Mouse (Mus musculus): ENCODE data around the gene Mark2. TPM values are rescaled to one million over a fixed set of nuclear protein-coding genes. Genes with fewer than 3 reads are reported as not detected.
A peak's percentile ranks its signal among the peaks of the same experiment; 100 is the strongest.
"Not testable (repeated sequence)": the region's sequence is repeated elsewhere in the genome, so short reads cannot be mapped to it uniquely, and the experiment has no call there.

Gene Mark2
- total RNA-seq (2021): 100 to 1,000 TPM in 1 of 2 experiments, 10 to 100 TPM in 1; 95.9 to 110 TPM
- long read RNA-seq, experiment 1, full-length matches to known transcripts: 73 of 97 reads
- long read RNA-seq, experiment 1, partial matches to known transcripts: 3 of 97 reads
- long read RNA-seq, experiment 1, other reads (novel, unspliced or antisense): 21 of 97 reads
- long read RNA-seq, experiment 2, full-length matches to known transcripts: 78 of 102 reads
- long read RNA-seq, experiment 2, partial matches to known transcripts: 5 of 102 reads
- long read RNA-seq, experiment 2, other reads (novel, unspliced or antisense): 19 of 102 reads

DNA sequence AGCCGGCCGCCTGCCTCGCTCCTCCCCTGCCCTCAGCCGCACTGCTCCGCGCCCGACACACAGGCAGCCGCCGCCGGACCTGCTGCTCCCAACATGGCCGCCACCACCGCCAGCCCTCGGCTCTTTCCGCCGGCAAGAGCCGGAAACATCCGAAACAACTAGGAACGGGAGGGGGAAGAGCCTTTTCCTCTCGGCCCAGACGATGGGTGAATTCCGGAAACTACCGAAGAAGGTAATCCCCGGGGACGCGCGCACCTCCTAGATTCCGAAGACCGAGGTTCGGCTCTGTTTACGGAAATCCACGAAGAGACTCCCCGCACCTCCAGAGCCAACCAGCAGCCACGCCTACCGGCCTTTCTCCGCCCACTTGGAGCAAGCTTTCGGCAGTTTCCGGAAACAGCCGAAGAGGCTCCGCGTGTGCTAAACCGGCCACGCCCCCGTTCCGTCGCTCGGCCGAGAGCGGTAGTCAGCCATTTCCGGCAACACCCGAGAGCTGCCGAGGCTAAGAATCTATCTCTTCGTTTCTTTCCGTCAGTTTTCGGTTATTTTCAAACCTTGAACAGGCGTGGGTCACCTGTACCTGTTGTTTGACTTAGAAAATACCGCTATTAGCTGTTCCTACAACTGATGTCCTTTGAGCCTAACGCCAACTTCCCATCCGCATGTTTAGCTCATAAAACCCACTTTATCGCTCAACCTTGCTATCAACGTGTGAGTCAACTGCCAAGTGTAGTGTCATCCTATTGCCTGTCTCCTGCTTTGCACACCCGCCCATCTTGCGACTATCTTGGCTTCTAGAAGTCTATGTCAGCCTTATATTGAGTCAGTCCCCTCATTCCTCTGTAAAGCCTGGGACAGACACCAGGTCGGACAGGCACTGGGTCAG, at the start of gene Mark2:
Gene Mark2, minus strand, starts transcription at position 349 of the 886 bp plus-strand sequence.
- DNase-seq (ENCODE audit: low spot score in 2 of 2): peak; percentile 99 to 100

DNA sequence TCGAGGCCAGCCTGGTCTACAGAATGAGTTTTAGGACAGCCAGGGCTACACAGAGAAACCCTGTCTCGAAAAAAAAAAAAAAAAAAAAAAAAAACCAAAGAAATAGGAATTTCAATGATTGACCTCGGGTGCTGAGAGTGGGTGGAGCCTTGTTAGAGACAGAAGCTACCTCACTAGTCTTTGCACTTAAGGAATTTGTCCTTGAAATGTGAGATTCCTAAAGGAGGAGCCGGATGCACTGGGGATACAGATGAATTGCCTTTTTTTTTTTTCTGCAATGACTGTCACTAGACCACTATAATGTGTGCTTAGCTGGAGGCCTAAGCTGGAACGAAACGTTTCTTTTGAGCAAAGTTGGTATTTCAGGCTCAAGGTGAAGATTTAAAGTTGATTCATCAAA, 46.8 kb upstream of the Mark2 start:
- no peak for DNase-seq (ENCODE audit: low spot score in 2 of 2)

DNA sequence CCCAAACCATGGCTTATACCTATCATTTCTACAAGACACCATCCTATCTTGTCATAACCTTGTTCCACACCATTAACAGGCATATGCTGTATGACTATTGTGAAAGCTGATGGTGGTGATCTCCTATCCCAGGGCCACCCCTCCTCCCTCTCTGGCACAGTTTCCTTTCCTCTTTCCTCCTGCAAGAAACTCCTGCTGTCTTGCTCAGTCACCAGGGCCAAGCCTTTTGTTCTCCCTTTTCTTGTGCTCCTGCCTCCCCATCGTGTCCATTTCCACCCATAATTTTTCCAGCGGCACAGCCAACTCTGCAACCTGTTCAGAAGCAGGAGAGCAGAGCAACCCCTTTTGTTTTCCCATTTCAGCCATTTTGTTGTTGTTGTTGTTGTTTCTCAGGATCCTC, 44.4 kb upstream of the Mark2 start:
- DNase-seq (ENCODE audit: low spot score in 2 of 2): no peak

DNA sequence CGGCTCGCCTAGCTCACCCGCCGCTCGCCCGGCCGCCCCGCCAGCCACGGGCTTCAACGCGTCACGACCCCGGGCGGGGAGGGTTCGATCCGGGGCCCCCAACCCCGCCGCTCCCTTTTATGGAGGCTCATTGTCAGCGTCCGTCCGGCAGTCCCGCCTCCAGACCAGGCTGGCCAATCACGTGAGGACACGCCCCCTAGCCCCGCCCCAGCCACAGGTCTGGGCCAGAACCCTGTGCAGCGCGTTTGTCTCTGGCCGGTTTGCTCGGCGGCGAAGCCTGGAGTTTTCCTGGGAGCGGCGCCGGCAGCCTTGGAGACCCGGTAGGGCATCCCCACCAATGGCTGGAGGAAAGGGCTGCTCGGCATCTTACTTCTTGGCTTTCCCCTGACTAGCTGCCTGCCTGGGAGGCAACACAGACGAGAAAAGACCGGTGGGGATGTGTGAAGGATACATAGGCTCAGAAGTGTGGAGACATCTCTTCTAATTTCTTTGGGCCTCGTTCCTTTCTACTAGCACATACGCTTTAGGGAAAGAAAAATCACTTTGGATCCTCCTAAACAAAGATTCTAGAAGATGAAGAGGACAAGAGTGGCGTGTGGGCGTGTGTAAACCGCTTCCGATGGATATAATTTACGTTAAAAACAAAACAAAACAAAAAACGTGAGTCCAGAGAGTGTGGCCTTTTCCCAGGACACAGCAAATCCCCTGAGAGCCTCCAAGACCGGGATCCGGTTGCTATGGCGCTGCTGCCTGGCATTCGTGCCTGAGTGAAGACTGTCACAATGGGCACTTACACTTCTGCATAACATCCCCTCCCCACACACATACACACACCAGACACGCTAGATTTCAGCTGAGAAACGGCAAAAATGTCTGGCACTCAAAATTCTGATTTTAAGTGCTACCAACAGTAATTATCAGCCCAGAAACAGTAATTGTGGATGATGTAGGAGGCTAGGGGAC, 41.5 kb upstream of the Mark2 start, which contains the start of gene Spindoc:
Gene Spindoc, minus strand, starts transcription at position 92 of the 963 bp plus-strand sequence.
- DNase-seq (ENCODE audit: low spot score in 2 of 2): peak; percentile 98 to 99

DNA sequence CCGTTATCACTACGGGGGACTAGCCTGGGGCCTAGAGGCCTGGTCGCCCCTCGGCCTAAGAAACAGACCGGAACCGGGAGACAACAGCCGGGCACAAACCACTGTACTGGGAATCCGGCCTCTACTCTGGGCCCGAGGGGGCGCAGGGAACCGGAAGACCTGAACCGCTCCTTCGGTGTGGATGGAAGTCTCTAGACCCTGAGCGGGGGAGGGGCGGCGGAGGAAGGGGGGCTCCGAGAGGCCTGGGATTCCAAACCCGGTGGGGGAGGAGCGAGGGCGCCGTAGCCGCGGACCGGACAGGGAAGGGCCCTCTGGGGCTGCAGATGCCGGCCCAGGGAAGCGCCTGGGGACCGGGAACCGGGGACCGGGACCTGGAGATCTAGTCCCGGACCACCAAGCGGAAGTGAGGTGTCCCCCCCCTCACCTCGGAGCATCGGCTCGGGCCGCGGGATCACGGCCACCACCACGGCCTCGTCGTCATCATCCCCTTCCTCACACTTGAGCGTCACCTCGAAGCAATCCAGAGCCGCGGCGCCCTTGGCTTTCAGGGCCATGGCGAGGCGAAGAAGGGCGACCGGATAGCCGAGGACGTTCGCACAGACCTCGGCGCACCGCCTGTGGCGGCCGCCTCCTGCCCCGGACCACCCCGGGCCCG, 40.7 kb upstream of the Mark2 start:
- DNase-seq (ENCODE audit: low spot score in 2 of 2): peak in 1 of 2 experiments; percentile 54

DNA sequence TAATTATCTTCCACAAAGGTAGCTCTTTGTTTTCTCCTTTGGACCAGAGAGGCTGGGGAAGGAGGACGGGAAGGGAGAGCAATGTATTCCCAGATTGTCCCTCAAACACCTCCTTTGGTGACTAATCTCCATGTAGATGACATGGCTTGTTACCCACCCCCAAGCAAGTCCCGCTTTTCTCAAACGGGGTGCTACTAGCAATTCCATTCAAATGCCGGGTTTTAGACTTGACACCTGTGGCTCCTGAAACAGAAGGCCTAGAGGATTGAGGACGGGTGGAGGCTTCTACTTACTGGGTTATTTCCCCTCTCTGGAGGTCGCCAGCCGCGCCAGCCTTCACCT, 40.2 kb upstream of the Mark2 start:
- DNase-seq (ENCODE audit: low spot score in 2 of 2): peak in 1 of 2 experiments; percentile 60

DNA sequence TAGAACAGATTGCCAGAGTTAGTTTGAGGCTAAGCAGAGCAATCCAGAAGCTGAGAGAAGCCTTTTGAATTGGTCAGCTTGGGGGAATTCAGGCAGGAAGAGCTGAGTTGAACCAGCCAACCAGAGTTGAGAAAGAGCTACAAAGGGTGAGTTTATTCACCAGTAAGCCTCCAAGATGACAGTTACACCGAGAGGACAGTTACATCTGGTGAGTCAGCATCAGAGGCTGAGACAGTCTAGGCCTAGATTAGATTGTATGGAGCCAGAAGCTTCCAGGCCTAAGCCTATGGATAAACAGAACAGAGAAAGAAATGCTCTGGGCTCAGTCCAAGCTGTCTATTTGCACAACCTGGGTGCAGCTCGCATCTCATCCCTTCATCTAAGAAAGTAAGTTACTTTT, 36.0 kb upstream of the Mark2 start:
- DNase-seq (ENCODE audit: low spot score in 2 of 2): no peak

DNA sequence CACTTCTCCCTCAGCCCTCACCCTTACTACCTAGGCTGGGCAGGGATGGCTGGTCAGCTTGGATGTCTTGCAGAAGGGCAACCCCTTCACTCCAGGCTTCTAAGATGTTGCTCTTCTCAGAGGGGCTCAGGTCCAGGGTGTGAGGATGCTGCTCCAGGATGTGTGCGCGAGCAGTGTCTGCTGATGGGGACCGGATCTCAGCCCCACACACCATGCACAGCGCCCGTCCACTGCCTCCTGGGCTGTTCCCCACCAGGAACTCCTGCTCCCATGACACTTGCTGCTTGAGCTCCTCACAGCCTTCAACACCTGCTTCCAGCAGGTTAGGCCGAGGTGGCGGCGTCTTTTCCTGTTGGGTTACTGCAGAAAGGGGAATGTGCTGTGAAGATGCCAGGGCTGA, 32.8 kb upstream of the Mark2 start:
- DNase-seq (ENCODE audit: low spot score in 2 of 2): no peak

DNA sequence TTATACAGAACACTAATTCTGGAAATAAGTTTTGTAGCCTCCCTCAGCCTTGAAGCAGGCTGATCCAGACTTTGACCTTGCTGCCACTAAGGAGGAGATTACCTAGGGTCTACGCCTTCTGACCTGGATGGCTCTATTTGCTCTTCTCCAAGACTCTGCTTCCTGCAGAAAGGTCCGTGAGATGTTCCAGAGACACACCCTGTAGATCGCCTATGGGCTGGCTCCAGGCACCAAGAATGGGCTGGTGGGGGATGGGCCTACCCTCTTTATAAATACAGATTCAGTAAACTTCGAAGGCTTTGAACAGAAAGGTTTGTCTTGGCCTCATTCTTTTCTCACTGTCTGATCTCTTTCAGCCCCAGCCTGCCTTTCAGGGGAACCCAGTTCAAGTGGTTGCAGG, 27.8 kb upstream of the Mark2 start:
- not testable (repeated sequence) for DNase-seq (ENCODE audit: low spot score in 2 of 2)

DNA sequence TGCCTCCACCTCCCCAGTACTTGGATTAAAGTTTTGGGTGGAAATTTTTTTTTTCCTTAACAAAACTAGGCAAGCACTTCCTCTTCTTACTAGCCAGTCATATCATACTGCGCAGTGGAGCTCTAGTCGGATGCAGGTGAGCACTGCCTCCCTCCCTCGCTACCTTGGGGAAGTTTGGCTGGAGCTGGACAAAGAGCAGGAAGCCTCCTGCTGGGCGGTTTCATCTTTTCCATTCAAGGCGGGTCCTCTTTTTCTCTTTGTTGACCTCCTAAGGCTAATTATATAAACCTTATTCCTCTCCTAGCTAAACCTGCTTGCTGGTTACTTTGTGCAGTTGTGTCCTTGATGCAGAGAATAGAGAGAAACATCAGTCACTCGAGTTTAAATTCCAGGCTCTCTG, 12.0 kb upstream of the Mark2 start:
- no peak for DNase-seq (ENCODE audit: low spot score in 2 of 2)

DNA sequence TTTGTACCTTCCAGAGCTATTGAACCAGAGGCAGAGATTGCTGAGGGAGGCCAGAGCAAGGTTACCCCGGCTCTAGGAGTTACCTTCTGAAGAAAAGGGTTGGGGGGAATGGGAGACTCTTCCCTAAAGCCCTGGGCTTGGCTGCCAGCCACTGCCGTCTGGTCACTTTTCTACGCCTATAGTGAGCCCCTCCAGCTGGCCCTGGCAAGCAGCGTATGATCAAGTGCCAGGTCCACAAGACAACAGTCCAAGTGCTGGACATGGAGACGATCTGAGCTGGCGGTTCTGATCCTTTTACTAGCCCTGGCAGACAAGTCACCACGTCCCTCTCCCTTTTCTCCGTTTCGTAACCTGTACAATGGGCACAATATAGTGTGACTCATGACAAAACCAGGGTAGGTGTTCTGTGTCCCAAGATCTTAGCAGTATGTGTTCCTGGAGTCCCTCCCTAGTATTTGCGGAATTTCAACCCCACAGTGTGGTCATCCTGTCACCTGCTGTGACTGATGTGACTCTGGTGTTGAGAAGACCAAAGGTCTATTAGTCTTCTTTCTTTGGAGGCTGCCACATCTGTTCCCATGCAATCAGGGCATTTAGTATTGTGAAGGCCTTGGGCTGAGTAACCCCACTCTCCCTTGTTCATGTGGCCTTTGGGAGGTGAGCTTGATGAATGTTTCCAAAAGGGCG, 11.3 kb upstream of the Mark2 start:
- DNase-seq (ENCODE audit: low spot score in 2 of 2): no peak

DNA sequence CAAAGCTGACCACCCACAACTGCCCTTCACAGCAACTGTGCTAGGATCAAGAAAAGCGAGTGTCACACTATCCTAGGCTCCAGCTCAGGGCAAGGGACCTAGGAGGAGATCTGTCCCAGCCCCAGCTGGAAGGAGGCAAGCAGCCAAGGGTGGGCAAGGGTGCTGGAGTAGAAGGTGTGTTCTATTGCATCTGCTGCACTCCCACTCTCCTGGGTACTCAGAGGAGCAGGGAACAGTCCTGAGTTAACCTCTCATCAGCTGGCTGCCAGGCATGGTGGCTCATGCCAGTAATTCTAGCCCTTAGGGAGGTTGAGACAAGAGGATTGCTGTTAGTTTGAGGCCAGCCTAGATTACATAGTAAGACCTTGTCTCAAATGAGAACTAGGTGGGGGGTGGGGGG, 8.3 kb upstream of the Mark2 start:
- DNase-seq (ENCODE audit: low spot score in 2 of 2): no peak

DNA sequence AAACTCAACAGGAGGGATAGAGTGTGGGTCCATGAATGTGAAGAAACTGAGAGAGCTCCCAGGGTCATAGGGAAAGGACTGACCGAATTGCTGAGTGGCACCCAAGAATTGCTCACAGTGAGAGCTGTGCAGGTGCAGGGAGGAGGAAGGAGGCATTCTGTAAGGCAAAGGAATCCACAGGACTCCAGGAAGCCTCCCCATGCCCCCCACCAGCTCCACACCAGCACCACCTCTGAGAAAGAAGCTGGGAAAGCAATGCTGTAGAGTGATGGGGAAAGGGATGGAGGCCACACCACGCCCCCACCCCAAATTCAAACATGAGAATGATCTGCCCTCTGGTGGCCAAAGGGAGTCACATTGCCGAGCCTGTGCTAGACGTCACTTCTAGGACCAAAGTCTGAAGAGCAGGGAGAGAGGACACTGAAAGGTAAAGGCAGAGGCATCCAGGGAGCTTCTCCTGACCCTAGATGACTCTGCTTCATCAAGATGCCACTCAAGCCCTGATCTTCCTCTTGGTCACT, 3.6 kb upstream of the Mark2 start:
- DNase-seq (ENCODE audit: low spot score in 2 of 2): peak; percentile 59 to 70

DNA sequence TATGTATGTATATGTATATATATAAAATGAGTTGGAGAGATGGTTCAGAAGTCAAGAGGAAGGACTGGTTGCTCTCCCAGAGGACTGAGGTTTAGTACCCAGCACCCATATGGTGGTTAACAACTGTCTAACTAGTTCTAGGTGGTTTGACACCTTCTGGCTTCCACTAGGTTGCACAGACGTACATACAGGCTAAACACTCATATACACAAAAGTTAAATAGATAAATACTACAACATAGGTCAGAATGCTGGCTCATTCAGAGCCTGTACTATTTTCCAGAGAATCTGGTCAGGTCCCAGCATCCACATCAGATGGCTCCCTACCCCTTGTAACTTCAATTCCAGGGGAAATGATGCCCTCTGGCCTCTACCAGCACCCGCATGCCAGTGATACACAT, 986 bp upstream of the Mark2 start:
- no peak for DNase-seq (ENCODE audit: low spot score in 2 of 2)

DNA sequence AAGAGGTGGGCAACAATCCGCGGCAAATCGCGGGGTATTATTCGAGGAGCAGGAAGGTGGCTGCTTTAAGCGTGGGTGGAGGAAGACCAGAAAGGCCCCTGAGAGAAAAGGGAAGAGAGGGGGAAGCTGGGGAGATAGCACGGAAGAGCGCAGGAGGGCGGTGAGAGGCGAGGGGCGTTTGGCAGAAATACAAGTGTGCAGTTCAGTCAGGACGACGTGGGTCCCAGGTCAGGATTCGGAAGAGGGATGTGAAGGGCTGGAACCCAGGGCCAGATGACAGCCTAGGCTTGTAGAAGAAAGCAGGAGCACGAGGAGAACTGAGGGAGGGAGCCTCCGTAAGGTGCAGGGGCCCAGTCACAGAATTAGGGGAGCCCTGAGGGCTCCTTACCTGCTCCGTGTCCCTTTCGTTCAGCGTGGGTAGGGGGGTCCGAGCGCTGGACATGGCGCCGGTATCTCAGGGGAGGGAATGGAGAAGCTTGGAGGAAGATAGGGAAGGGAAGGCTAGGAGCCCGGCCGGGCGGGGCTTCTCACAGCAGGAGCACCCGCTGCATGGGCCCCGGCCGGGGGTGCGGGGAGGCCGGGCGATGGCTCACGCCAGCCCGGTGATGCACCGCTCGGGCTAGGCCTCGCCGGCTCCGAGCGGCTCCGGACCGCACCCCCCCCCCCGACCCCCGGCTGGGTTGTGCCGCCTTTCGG, 732 bp downstream of the Mark2 start:
- DNase-seq (ENCODE audit: low spot score in 2 of 2): peak in 1 of 2 experiments; percentile 31

DNA sequence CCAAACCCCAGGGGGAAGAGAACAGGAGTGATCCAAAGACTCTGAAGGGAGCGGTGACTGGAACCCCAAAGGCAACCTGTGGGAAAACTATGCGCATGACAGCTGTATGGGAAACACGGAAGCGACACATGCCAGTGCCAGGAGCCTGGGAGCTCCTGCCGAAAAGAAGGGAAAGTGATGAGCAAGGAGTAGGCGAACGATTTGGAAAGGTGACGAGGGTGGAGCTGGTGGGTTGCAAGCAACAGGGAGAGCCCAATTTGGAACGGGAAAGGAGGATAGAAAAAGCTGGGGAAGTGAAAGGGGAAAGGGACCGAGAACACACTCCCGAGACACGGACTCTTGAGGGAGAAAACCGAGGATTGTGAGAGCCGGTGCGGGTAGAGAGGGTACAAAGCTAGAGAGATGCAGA, 1.3 kb downstream of the Mark2 start:
- peak; percentile 23 to 39 for DNase-seq (ENCODE audit: low spot score in 2 of 2)

DNA sequence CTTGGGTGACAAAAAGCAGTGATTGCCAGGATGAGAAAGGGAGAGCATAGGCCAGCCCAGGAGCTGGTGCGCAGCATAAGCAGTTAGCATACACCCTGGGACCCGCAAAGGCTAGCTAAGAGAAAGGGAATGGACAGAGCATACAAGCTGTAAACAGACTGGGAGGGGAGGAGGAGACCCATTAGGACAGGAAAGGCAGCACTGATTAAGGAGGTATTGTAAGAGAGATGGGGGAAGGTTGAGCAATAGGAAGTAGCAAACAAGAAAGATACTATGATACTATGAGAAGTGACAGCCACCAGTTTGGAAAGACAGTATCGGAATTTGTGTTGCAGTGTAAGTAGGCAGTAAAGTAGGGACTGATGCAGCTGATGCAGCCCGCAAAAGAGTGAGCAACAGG, 1.8 kb downstream of the Mark2 start:
- DNase-seq (ENCODE audit: low spot score in 2 of 2): no peak

DNA sequence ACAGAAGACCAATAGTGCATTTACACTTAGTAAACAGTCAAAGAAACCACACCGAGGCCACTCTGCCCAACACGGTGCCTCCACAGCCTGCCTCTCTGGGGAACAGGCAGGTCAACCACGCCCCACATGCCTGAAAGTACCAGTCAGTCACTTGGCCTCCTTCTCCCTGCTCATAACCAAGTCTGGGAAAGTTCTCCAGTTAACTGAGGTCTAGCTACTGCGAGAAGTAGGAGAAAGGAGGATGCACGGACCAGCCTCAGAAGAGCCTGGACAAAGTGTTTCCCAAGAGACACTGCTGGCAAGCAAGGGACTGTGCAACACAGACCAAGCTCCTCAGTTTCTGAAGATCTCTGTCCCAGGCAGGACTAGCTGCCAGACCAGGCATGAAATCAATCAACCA, 2.6 kb downstream of the Mark2 start:
- DNase-seq (ENCODE audit: low spot score in 2 of 2): no peak

DNA sequence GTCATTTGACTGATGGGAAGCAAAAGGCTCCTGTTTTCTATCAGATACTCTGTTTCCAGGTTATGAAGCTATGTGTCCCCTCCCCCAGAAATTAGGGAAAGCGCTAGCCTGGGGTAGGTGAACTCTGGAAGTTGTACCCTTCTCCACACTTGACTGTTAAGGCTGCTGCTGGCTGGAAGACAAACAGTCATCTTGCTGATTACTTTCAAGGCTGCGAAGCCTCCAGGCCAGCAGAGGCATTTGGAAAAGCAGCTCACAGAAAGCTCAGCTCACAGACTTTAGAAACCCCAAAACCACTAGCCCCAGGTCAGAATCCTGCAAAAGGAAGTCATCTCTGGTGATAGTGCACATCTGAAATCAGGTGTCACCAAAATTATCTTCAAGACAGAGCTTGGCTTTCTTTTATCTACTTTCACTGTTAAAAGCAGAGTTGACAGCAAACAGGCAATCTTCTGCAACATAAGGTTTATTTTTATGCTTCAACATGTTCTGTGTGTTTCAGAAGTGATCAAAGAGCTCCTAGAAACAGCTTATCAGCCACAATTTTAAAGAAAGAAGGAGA, 3.8 kb downstream of the Mark2 start:
- no peak for DNase-seq (ENCODE audit: low spot score in 2 of 2)
